Mouse (Mus musculus): ENCODE results near the gene Mybpc1.

- TF ChIP-seq CTCF (IDR thresholded peaks at IDR 0.05; ENCODE audit: control insufficient read depth, insufficient read depth, insufficient read length): no peak
- TF ChIP-seq MAX (IDR thresholded peaks at IDR 0.05): no peak
- no peak for TF ChIP-seq MYOG (IDR thresholded peaks at IDR 0.05; ENCODE audit: control insufficient read depth, extremely low read depth, insufficient read length)
- TF ChIP-seq FOSL1 (IDR thresholded peaks at IDR 0.05; ENCODE audit: insufficient read depth, low read length, poor library complexity, severe bottlenecking): no peak
- no peak for TF ChIP-seq MYOD1 (IDR thresholded peaks at IDR 0.05; ENCODE audit: control insufficient read depth, insufficient read length, low read depth)
- TF ChIP-seq USF1 (IDR thresholded peaks at IDR 0.05; ENCODE audit: low read depth): no peak
- no peak for TF ChIP-seq CEBPB (IDR thresholded peaks at IDR 0.05; ENCODE audit: low read depth)
These were observed 101.3 kb downstream of the Mybpc1 start, which contains the start of gene Chpt1 for GRCm38 (mm10) chr10:88503421-88504314.

Data from C2C12 (cell line).